Mouse (Mus musculus): ENCODE results near the gene Cmip. TPM values are rescaled to one million over a fixed set of nuclear protein-coding genes. Genes with fewer than 3 reads are reported as not detected.

The Cmip gene
- polyA plus RNA-seq, 1 experiment = 38.4 TPM

- DNase-seq (ENCODE audit: low read depth) = no peak
Observed at GRCm38 (mm10) chr8:117376997-117377396, 120.1 kb downstream of the Cmip start.

DNA sequence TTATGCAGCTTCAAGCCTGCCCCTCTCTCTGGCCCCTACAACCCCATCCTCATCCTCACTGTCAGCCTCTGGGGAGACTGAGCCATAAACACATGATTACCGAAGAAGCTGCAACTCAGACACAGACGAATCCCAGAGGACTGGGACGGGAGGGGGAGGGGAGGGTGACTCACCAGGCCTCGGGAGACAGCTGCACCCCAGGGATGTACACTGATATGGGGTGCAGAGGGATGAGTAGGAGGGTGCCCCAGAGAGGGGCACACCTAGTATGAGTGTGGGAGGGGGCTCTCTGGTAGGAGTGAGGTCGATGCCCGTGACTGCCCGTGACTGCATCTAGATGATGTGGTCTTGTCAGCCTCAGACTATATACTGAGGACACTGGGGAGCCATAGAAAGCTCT is 121.8 kb downstream of the Cmip start:
- no peak for DNase-seq (ENCODE audit: low read depth)

DNA sequence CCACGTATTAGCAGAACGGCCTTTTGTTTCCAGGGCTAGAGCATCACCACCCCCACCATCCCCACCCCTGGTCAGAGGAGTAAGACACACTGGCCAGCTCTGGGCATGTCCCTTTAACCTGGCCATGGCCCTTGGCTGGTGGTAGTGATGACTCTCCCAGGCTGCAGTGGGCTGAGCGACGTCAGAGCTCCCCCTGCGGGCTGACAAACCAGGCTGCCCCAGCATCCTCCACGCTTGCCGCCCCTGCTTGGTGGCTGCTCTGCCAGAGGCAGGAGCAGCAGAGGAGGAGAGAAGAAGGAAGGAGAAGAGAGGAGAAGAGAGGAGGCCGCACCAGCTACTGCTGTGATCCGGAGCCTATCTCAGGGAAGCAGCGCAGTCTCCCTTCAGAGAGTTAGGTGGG is 122.3 kb downstream of the Cmip start:
- no peak for DNase-seq (ENCODE audit: low read depth)

DNA sequence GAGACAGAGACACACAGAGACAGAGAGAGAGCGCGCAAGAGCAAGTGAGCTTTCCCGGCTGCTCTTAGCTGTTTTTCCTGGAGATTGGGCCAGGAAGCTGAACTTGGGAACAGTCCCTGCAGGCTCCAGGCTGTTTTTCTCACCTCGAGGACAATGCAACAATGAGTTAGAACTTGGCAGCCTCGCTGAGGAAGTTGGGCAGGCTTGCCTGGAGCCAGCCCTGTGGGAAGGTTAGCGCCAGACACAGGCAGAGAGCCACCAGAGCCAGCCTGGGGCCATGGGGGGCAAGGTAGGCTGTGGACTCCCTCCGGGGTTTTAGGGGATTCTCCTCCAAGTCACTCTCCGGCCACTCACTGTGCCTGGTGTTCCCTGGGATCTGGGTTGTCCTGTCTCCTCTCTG is 123.9 kb downstream of the Cmip start:
- no peak for DNase-seq (ENCODE audit: low read depth)

GRCm38 (mm10) chr8:117386142-117386541 is 129.3 kb downstream of the Cmip start:
- no peak for DNase-seq (ENCODE audit: low read depth)

GRCm38 (mm10) chr8:117387642-117388041 is 130.8 kb downstream of the Cmip start:
- DNase-seq (ENCODE audit: low read depth) = no peak

GRCm38 (mm10) chr8:117388370-117388769 is 131.5 kb downstream of the Cmip start:
- no peak for DNase-seq (ENCODE audit: low read depth)

GRCm38 (mm10) chr8:117393853-117394252 is 137.0 kb downstream of the Cmip start:
- DNase-seq (ENCODE audit: low read depth) = peak; percentile 55

- DNase-seq (ENCODE audit: low read depth) = no peak
Observed at GRCm38 (mm10) chr8:117395055-117395454, 138.2 kb downstream of the Cmip start.

DNA sequence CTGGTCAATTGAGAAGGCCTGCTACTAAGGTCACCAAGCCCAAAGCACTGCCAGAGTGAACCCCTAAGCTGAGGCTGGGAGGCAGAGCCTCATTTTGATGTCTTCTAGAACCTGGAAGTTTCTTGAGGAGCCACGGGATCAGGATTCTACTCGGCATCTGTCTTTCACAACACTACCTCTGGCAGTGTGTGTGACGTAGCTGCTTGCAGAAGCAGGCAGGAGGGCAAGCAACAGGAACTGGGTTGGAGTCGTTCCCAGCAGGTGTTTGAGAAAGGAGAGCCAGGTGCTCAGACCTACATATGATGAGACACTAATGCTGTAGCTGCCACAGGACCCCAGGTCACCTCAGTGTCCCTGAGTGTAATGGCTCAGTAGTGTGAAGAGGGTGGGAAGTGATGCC is 140.0 kb downstream of the Cmip start:
- peak; percentile 55 for DNase-seq (ENCODE audit: low read depth)

DNA sequence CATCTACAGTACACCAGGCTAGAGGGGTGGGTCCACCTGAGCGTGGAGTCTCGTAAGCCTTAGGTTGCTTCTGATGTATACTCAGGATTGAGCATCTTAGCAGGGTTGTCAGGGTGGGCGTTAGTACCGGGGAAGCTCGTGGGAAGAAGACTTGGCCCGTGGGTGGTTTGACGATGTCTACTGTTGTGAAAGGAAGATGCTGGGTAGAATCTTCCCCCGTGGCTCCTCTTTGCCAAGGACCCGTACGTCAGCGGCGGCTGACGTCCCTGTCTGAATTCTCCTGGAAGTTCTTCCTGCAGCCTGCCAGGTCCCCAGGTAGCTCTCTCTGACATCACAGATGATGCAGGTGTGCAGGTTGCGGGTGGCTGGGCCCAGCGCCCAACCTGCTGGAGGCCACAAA is 140.9 kb downstream of the Cmip start:
- no peak for DNase-seq (ENCODE audit: low read depth)

GRCm38 (mm10) chr8:117399229-117399628 is 142.4 kb downstream of the Cmip start:
- no peak for DNase-seq (ENCODE audit: low read depth)

DNA sequence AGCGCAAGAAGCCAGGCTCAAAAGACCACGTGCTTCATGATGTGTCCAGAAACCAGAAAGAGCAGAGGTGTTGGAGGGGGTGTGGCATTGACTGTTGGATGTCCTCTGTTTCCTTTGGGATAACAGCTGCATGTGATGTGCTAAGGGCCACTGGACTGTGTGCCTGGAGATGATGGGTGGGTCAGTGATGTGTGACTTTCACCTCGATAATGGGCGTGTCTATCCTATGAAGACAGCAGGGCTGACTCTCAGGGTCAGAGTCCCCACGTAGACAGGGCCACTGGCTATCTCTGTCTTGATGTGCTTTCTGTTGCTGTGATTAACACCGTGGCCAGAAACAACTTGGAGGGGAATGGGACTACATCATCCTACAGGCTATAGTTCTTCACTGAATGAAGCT is 144.0 kb downstream of the Cmip start:
- DNase-seq (ENCODE audit: low read depth) = no peak

- DNase-seq (ENCODE audit: low read depth) = no peak
Observed at GRCm38 (mm10) chr8:117401880-117402279, 145.0 kb downstream of the Cmip start.

DNA sequence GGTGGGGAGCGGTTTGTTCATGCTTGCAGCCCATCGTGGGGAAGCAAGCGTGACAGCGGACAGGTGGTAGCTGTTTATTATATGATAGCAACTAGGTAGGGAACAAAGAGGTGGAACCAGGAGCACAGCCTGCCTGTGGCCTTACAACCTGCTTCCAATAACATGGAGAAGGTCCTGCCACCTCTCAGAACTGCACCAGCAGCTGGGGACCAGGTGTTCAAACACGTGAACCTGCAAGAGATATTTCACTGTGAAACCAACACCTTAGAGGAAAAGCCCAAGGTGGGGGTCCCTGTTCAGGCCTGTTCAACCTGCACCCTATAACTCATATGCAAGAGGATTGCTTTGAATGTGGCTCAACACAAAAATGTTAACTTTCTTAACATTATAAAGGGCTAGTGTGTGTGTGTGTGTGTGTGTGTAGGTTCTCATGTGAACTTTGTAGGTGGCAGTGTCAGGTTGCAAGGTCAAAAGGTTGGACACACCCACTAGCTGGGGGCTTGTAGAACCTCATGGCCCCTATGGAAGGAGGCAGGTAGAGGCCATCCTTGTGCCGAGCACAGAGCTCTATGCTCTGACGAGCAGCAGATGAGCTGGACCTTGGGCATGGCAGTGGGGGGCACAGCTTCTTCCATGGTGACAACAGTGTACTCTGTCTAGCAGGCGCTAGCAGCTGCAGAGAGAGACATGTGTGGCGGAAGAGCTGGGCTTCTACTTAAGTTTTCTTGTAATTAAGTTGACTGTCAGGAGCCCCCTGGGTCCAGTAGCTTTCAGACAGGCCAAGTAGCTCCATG is 146.2 kb downstream of the Cmip start:
- DNase-seq (ENCODE audit: low read depth) = no peak

DNA sequence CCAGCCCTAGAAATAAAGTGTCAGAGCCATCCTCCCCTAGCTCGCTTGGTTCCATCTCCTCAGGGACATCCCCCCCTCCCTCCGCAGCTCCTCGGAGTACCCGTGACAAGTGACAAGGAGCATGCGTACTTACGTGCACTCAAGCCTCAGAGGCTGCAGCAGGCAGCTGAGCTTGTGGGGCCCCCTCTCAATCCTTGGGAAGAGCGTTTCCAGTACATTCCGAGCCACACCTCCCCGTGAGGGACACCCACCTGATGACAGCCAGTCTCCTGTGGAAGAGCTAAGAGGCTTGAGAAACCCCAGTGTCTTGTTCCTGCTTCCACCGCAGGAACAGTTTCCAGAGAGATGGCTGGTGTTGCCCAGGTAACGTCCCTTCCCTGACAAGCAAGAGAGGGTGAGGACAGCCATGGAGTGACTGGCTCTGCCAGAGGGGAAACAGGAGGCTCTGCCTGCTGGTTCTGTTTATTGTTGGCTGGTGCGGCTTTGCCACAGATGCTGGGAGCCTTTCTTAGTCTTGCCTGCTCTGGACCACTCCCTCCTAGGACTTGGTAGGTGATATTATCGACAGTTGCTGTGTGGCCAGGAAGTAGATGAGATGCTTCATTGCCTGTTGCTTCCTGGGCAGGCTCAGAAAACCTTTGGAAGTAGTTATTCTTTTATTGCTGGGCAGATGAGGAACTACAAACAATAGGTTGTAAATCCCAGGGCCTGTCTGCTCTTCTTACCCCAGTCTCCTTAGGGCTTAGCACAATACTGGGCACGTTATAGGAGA is 147.0 kb downstream of the Cmip start:
- DNase-seq (ENCODE audit: low read depth) = no peak

DNA sequence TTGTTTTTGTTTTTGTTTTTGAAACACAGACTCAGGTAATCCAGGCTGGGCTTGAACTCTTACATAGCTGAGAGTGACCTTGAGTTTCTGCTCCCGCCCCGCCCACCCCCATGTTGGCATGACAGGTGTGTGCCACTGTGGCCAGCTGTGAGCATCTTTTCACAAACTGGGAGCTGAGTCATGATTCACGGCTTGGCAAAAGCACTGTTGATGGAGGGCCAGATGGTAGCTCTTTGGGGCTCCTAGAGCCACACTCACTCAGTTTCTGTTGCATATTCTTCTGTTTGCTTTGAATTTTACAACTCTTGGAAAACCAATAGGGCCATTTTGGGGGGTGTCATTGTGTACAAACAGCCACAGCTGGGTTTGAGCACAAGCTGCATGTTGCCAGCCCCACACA is 149.2 kb downstream of the Cmip start:
- DNase-seq (ENCODE audit: low read depth) = no peak

DNA sequence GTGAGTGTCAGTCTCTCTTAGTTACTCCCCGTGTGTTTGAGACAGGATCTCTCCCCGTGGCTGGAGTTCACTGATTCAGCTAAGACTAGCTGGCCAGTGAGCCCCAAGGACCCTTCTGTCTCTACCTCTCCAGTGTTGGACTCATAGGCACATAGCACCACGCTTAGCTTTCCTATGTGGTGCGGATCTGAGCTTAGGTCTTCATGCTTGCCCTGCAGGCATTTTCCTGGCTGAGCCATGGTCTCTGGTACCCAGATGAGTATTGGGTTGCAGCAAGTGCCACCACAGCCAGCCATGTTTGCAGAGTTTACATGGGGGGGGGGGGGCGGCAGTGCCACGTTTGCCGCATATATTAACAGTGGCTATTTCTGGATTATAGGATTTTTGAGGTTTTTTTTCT is 151.8 kb downstream of the Cmip start:
- no peak for DNase-seq (ENCODE audit: low read depth)

- DNase-seq (ENCODE audit: low read depth) = no peak
Observed at GRCm38 (mm10) chr8:117409056-117409455, 152.2 kb downstream of the Cmip start.

GRCm38 (mm10) chr8:117410391-117410790 is 153.5 kb downstream of the Cmip start:
- DNase-seq (ENCODE audit: low read depth) = no peak

GRCm38 (mm10) chr8:117410901-117411300 is 154.0 kb downstream of the Cmip start:
- no peak for DNase-seq (ENCODE audit: low read depth)

DNA sequence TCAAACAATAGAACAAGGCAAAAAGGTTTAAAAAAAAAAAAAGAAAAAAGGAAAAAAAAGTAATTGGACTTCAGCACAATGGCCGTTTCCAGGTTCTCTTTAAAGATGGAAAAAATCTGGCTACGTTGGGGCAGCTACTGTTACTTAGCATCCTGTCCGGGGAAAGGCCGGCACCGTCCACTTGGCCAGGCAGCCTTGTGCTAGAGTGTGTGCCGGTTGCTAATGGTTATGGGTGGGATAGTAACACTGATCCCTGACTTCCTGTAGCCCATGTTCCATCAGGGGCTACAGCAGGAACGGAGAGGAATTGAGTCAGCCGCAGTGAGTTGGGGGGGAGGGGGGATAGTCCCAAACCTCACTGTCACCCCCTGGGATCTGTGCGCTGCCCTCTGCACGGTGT is 155.4 kb downstream of the Cmip start:
- no peak for DNase-seq (ENCODE audit: low read depth)

DNA sequence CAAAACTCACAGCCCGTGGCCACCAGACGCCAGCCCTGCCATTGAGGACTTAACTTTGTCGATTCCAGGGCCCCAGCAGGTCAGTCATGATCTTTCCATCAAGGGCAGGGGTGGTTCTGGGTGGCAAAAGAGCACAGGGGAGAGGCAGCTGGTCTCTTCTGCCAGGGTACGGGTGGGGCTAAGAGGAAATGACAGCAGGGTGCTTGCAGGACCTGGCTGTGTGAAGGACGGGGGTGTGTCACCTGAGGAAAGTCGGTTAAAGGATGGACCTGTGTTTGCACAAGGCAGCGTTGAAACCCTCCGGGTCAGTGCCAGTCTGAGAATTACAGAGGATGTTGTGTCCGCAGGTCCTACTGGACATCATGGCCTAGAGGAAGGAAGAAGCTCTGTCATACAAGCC is 161.0 kb downstream of the Cmip start:
- no peak for DNase-seq (ENCODE audit: low read depth)

Measured in gonadal fat pad, adult 2 months (tissue).